Mouse (Mus musculus) bone marrow, adult 2 months (tissue): ENCODE data around the gene Smg7.

ENCODE experiments used
- CTCF ChIP-seq: fragments of 200-500 bp; IDR thresholded peaks from 2 replicates; pipeline ENCODE4 v1.5.1; 2011; ENCODE audit warnings: low read length, control low read depth; ENCODE audit not compliant: control insufficient read depth, insufficient read depth
- POLR2A ChIP-seq: fragments of 200-500 bp; IDR thresholded peaks from 2 replicates; pipeline ENCODE4 v1.6.1; 2011; ENCODE audit warnings: low read depth, mild to moderate bottlenecking, control low read depth, low read length, borderline replicate concordance; ENCODE audit not compliant: control insufficient read depth

GRCm38 (mm10) chr1:152936365-152936764, 33.9 kb upstream of the Smg7 start:
- TF ChIP-seq POLR2A: no peak
- no peak for TF ChIP-seq CTCF
